Comparison of ENCODE assay signal across 24 mouse cellular contexts in the genomic region with DNA sequence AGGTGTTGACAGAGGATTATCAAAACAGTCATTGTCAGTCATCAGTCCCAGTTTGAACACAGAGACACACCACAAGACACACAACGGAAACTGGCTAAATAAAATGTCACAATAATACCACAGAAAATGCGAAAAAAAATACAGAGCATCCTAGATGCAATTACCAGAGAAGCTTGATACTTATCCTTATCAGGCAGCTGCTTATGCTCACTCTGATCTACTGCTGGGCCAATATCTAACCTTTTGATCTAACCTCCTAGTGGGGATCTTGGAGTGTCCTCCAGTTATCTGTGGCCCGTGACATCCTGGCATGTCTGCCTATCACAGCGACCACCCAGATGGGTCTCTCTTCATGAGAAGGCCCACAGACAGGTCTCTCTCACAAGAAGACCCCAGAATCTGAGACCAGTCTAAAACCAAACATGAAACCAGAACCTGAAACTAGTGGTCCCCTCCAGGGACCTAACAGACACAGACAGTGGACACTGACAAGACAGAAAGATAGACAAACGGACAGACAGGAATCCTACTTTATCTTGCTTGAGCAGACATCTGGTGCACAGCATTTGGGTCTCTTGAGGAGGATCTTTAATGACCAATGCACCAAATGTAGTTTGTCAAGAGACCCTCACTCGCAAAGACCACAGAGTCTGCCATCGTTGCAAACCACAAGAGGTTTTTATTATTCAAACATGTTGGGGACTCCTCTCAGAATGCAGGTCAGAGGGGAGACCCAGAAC. TPM values are rescaled to one million over a fixed set of nuclear protein-coding genes. Genes with fewer than 3 reads are reported as not detected.
"Had no signal": no experiment of that assay in that cellular context is flagged by ENCODE, and none has a peak within 500 bp of the region (broad histone marks: within the 10 kb centered on the region; RNA-seq: fewer than 3 reads in every experiment).

No protein-coding gene starts in this region.

- H3K27me3 ChIP-seq: neural tube, embryonic 12.5 days; neural tube, embryonic 13.5 days; neural tube, embryonic 15.5 days; stomach, embryonic 15.5 days had no signal

- H3K4me3 ChIP-seq: neural tube, embryonic 12.5 days; neural tube, embryonic 13.5 days; neural tube, embryonic 15.5 days; stomach, embryonic 15.5 days had no signal

- H3K4me2 ChIP-seq: neural tube, embryonic 12.5 days; neural tube, embryonic 13.5 days; neural tube, embryonic 15.5 days; stomach, embryonic 15.5 days had no signal

- H3K4me1 ChIP-seq: neural tube, embryonic 12.5 days; neural tube, embryonic 13.5 days; neural tube, embryonic 15.5 days; stomach, embryonic 15.5 days had no signal

- H3K36me3 ChIP-seq: neural tube, embryonic 12.5 days; neural tube, embryonic 13.5 days; neural tube, embryonic 15.5 days; stomach, embryonic 15.5 days had no signal

- H3K27ac ChIP-seq: neural tube, embryonic 12.5 days; neural tube, embryonic 13.5 days; neural tube, embryonic 15.5 days; stomach, embryonic 15.5 days; stomach, postnatal 0 days had no signal

- H3K9ac ChIP-seq: neural tube, embryonic 12.5 days; neural tube, embryonic 13.5 days; neural tube, embryonic 15.5 days; stomach, embryonic 15.5 days had no signal

- H3K9me3 ChIP-seq: neural tube, embryonic 15.5 days; stomach, embryonic 15.5 days had no signal

- DNase-seq: right cerebral cortex, adult 18-20 months; right cerebral cortex, postnatal 14 days; right cerebral cortex, postnatal 25 days; right cerebral cortex, postnatal 4 days; spleen, adult 18-20 months; thymus, adult 18-20 months; thymus, adult 2 months; thymus, postnatal 14 days; thymus, postnatal 25 days; thymus, postnatal 36 days; thymus, postnatal 4 days had no signal

RNA-seq across cellular contexts. Expression of a gene that starts 6.3 kb away (rescaled TPM):
- total RNA-seq: neutrophil, adult 5-6 weeks had no signal
- polyA plus RNA-seq: neural tube, embryonic 12.5 days; neural tube, embryonic 13.5 days; neural tube, embryonic 14.5 days; neural tube, embryonic 15.5 days; small intestine, adult 2 months; spleen, adult 2 months; stomach, embryonic 14.5 days; stomach, embryonic 15.5 days; stomach, embryonic 16.5 days; stomach, postnatal 0 days; thymus, adult 2 months; thymus, postnatal 0 days; urinary bladder, adult 2 months had no signal
